Mouse (Mus musculus) bone marrow macrophage, adult 2 months (primary cell): ENCODE data around the gene Rnf225. TPM values are rescaled to one million over a fixed set of nuclear protein-coding genes. Genes with fewer than 3 reads are reported as not detected.
A peak's percentile ranks its signal among the peaks of the same experiment; 100 is the strongest.
"Not testable (repeated sequence)": the region's sequence is repeated elsewhere in the genome, so short reads cannot be mapped to it uniquely, and the experiment has no call there.

ENCODE experiments used
- H3K27ac ChIP-seq: 2 replicates; pipeline ENCODE4 v1.5.1; 2012; ENCODE audit warnings: low read depth, low read length; ENCODE audit not compliant: insufficient read depth
- H3K4me1 ChIP-seq: 2 replicates; pipeline ENCODE4 v1.6.1; 2012; ENCODE audit warnings: low read length; ENCODE audit not compliant: control insufficient read depth, insufficient read depth
- H3K4me3 ChIP-seq: 2 replicates; pipeline ENCODE4 v1.5.1; 2012; ENCODE audit warnings: mild to moderate bottlenecking, low read length, moderate library complexity; ENCODE audit not compliant: insufficient read depth
- CTCF ChIP-seq: IDR thresholded peaks from 2 replicates; pipeline ENCODE4 v1.5.1; 2012; ENCODE audit warnings: low read depth, mild to moderate bottlenecking, low read length, moderate library complexity
- POLR2A ChIP-seq: IDR thresholded peaks from 2 replicates; pipeline ENCODE4 v1.6.1; 2012; ENCODE audit warnings: mild to moderate bottlenecking, low read depth, low read length, borderline replicate concordance
- polyA plus RNA-seq: library from polyadenylated mRNA; stranded (reverse); fragments of >200 nt; gene quantifications from 2 replicates; pipeline ENCODE4 v1.2.4, GENCODE M21; 2012; ENCODE audit not compliant: missing spikeins, insufficient read depth, insufficient read length

Gene Rnf225
- polyA plus RNA-seq = 0.24 TPM in 1 of 2 replicates, not detected in the other

DNA sequence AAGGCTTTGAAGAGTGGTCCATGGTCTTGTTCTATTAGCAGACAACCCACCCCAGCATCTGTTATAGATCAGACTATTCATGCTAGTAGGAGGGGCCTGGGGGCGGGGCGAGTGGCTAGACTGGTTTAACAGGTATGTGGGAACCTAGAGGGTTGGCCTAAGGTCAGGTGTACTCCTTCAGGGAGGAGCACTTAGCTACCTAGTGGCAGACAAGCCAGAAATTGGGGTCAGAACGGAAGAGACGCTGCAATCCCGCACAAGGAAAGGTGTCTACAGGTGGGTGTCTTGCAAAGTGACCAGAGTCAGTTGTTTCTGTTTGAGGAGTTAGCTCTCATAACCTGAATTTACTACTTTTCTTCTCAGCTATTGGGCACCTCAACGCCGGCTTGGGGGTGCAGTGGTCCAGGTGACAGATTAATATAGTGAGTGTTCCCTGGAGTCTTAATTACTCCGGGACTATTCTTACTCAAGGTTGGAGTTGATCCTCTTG, at the start of gene Rnf225:
TSS of gene Rnf225 (plus strand) at position 226 of the 490 bp plus-strand sequence.
- Histone ChIP-seq H3K27ac (no peak within 1 kb of the TSS), H3K4me3 (no peak within 1 kb of the TSS), H3K4me1 (no peaks in the 10 kb centered on the region)
- TF ChIP-seq CTCF (no peak), POLR2A (no peak)

DNA sequence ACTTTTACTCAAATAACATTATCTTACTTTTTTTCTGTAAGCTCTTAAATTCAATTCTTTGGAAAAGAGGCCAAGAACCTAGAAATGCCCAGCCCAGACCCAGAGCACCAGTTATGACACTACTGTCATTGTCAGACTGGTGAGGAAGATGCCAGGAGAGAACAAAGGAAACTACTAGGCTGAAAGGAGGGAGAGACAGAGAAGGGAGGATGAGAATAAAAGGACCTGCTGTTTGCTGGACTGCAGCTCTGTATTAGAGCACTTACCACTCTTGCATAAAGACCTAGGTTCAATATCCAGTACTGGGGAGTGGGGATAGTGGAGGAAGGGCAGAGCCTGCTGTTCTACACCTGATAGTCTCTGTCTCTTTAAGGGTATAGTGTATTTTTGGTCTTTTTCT, 47.2 kb upstream of the Rnf225 start:
- TF ChIP-seq CTCF (no peak), POLR2A (no peak)
- Histone ChIP-seq H3K27ac (no peak overlapping the region), H3K4me3 (no peak overlapping the region), H3K4me1 (peaks cover 11% of the 10 kb centered on the region)

DNA sequence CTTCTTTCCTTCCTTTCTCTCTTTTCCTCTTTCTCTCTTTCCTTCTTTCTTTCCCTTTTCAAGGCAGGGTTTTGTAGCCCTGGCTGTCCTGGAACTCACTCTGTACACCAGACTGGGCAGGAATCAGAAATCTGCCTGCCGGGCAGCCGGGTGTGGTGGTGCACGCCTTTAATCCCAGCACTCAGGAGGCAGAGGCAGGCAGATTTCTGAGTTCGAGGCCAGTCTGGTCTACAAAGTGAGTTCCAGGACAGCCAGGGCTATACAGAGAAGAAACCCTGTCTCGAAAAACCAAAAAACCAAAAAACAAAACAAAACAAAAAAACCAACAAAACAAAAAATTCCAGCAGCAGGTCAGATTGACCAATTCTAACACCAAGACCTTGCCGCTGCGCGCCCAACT, 46.7 kb upstream of the Rnf225 start:
- not testable (repeated sequence) for H3K27ac ChIP-seq
- H3K4me3 ChIP-seq = peak overlapping the region; percentile 67

DNA sequence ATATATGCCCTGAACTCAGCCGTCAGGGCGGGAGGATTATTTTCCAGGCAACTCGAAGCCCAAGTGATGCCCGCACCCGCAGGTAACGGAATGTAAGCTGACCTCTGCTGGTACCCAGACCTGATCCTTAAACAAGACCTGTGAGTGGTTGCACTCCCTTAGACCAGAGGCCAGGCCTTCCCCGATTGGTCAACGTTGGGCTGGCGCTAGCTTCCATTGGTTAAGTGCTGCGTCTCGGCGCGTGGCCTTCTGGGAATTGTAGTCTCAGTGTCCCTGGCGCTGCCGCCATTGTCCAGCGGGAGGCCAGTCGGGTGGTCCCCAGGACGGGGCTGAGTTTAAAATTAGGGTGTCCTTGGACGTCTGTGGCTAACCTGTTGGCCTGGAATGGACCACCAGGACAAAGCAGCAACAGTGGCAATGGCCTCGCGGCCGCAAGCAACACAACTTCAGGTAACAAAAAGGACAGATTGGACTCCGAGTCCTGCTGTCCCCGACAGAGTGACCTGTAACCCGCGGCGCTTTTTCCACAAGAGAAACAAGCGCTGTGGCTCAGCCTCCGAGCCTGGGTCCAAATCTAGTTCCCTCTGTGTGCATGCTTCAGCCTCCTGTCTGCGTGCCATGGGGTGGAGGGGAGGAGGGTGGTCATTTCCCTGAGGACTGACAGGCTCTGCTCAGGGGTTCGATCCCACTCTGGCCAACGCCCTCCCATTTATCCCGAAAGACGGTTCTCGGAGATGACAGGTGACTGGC, 46.1 kb upstream of the Rnf225 start, which contains the start of gene Zfp128:
TSS of gene Zfp128 (plus strand) at position 267 of the 750 bp plus-strand sequence.
- H3K4me1 ChIP-seq = peaks cover 11% of the 10 kb centered on the region
- no peak within 1 kb of the TSS for H3K27ac ChIP-seq
- peak within 1 kb of the TSS; percentile 67 for H3K4me3 ChIP-seq
- 0 out of 2 replicates have a peak, but pooled peaks have one; percentile 28 for TF ChIP-seq CTCF
- TF ChIP-seq POLR2A = no peak

More for the DNA sequence above, 46.7 kb upstream of the Rnf225 start:
- H3K4me1 ChIP-seq = peaks cover 11% of the 10 kb centered on the region

DNA sequence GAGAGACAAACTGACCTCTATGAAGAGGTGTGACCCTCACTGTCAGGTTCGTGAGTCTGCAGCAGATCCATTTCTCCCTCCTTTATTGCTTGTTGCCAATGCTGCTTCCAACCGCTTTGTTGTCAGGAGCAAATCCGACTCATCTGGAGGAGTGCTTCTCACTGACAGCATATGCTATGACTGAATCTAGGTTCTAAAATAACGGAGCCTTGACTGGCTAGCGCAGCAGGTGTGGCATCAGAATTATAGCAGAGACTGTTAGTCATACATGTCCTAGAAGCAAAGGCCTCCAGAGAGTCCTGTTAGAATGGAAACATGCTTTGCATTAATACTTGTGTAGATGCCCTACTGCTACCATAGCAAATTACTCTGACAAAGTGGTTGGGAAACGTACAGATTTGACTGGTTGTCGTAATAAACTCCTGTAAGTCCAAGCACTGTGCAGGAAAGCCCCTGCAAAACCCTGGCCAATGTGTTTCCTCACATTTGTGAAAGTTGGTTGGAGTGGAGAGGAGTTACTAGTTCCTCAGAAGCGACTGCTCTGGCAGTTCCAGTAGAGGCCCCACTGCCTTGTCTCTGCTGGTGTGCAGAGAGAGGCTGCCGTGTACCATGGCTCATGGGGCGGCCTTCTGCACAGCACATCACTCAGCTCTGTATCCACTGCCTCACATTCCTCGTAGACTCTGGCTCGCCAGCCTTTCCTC, 40.5 kb upstream of the Rnf225 start:
- H3K4me3 ChIP-seq = no peak overlapping the region
- H3K27ac ChIP-seq = no peak overlapping the region
- no peak for TF ChIP-seq CTCF
- H3K4me1 ChIP-seq = peaks cover 11% of the 10 kb centered on the region

DNA sequence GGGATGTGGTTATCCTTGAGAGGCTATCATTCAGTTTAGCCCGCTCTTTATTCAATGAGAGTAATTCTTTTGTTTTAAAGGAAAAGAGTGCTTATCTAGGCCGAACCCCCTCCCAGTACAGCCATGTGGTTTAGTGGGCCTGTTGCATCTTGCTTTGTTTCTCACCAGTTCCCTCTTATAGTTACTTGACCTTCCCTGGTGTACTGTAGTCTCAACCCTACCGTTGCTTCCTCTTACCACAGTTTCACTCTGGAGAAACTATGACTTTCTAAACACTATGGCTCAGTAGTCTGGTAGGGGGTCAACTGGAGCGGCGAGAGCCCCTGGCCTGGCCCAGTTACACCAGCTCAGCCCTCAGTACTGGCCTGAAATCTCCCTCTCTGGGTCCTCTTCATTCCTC, 39.6 kb upstream of the Rnf225 start:
- Histone ChIP-seq H3K4me1 (peaks cover 7% of the 10 kb centered on the region; the same call in 1 of the 2 replicates), H3K27ac (no peak overlapping the region), H3K4me3 (no peak overlapping the region)
- TF ChIP-seq POLR2A (no peak), CTCF (no peak)

DNA sequence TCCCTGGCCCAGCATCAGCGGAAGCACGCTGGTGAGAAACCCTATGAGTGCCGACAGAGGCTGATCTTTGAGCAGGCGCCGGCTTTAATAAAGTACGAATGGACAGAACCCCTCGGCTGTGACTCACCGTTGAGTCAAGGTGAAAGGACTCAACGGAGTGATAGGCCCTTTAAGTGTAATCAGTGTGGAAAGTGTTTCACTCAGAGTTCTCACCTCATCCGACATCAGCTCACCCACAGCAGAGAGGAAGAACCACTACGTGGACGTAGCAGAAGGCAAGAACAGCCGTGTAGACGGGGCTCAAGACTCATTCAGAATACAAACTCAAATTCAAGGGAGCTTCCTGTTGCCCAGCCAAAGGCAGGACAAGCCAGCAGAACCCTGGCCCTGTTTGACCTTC, 36.3 kb upstream of the Rnf225 start:
- Histone ChIP-seq H3K4me1 (peaks cover 7% of the 10 kb centered on the region; the same call in 1 of the 2 replicates), H3K27ac (no peak overlapping the region)
- TF ChIP-seq POLR2A (no peak), CTCF (no peak)

DNA sequence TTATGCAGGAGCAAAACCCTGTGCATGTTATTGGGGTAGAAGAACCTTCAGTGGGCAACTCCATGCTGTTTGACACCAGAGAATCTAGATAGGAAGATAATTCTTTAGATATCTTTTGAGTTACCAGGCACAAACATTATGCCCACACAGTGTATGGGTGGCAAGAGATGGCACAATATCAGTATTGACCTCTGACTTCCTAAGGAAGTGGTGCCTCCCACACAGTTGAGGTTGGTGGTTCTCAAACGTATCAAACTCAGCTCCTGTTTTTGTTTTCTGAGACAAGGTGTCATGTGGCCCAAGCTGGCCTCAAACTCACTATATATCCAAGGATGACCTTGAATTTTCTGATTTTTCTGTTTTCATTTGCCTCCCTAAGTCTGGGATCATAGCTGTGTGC, 35.9 kb upstream of the Rnf225 start:
- TF ChIP-seq POLR2A (no peak), CTCF (no peak)
- H3K27ac ChIP-seq = no peak overlapping the region
- H3K4me1 ChIP-seq = peaks cover 7% of the 10 kb centered on the region; the same call in 1 of the 2 replicates
- H3K4me3 ChIP-seq = no peak overlapping the region

More for the DNA sequence above, 36.3 kb upstream of the Rnf225 start:
- no peak overlapping the region for H3K4me3 ChIP-seq

DNA sequence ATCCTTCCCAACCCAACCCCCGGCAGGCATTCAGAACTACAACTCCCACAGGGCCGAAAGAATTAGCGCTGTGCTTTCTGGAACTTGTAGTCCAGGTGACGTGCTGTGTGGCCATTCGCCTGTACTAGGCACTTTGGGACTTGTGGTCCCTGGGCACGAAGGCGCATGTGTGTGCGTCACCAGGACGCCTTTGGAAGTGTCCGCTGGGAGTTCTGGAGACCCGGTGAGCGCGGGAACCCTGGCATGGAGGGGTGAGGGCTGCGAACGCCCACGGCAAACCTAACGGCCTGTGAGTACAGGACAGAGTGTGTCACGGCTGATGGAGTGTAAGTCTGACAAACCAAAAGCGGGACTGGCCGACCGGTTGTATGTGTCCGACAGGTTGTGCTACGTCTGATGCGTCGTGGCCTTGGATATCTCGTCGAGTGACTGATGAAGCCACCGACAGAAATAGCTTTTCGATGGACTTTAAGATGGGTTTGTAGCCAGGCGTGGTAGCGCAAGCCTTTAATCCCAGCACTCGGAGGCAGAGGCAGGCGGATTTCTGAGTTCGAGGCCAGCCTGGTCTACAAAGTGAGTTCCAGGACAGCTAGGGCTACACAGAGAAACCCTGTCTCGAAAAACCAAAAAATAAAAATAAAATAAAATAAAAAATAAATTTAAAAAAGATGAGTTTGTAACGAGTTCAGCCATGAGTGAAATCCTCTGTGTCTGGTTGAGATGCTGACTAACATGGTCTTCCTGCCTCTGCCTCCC, 29.4 kb upstream of the Rnf225 start, which contains the start of gene Zscan22:
TSS of gene Zscan22 (plus strand) at position 161 of the 756 bp plus-strand sequence.
- Histone ChIP-seq H3K4me3 (peak within 1 kb of the TSS; percentile 97), H3K4me1 (peaks cover 5% of the 10 kb centered on the region)

DNA sequence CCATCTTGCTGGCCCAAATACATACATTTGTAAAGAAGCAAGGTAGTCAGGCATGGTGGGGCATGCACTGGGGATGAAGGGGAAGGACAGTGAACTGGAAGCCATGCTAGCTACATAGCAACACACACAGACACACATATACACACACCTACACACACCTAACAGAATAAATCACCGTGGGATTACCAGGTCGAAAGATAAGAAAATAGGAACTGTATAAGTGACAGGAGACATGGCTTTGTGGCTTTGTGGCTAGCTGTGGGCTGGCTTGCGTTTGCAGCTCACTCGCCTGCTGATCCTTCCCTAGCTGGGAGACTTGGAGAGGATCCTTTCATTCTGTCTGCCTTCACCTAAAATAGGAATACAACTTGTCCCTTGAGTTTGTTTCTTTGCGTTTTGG, 25.7 kb upstream of the Rnf225 start:
- Histone ChIP-seq H3K4me1 (peaks cover 5% of the 10 kb centered on the region), H3K4me3 (no peak overlapping the region), H3K27ac (no peak overlapping the region)
- TF ChIP-seq CTCF (no peak), POLR2A (no peak)

More for the DNA sequence above, 29.4 kb upstream of the Rnf225 start, which contains the start of gene Zscan22:
- no peak within 1 kb of the TSS for H3K27ac ChIP-seq
- TF ChIP-seq POLR2A = no peak
- no peak for TF ChIP-seq CTCF
